Mouse (Mus musculus): ENCODE data around the gene Sptb. TPM values are rescaled to one million over a fixed set of nuclear protein-coding genes. Genes with fewer than 3 reads are reported as not detected.

Gene Sptb
- total and polyA plus RNA-seq, 2 experiments from 2014 or later, result 4.9 to 36.8 TPM

- WGBS, result 67% methylated on average over 7 of the region's 7 CpGs
- TF ChIP-seq EP300 (IDR thresholded peaks at IDR 0.05; ENCODE audit: low read depth) (no peak), CTCF (IDR thresholded peaks at IDR 0.05; ENCODE audit: low read depth) (no peak)
- Histone ChIP-seq H3K4me3 (ENCODE audit: low read depth, low read length) (no peak overlapping the region), H3K9ac (replicated peaks; ENCODE audit: low read depth, low read length) (no peak overlapping the region; the same call in 1 of the 2 replicates), H3K4me2 (ENCODE audit: low read depth, low read length) (no peak overlapping the region), H3K27me3 (ENCODE audit: control insufficient read depth, insufficient read depth, low read length) (no peaks in the 10 kb centered on the region), H3K36me3 (replicated peaks; ENCODE audit: control insufficient read depth, insufficient read depth, low read length) (no peaks in the 10 kb centered on the region), H3K4me1 (ENCODE audit: control insufficient read depth, insufficient read depth) (peaks cover 36% of the 10 kb centered on the region), H3K9me3 (replicated peaks; ENCODE audit: control insufficient read depth, low read length) (no peaks in the 10 kb centered on the region), H3K27ac (ENCODE audit: low read depth) (peak overlapping the region; percentile 40; the same call in 1 of the 2 replicates)
- ATAC-seq (ENCODE audit: insufficient read depth, low read depth) (no peak), DNase-seq (ENCODE audit: low spot score) (no peak)
These were observed 156.4 kb downstream of the Sptb start for GRCm38 (mm10) chr12:76553917-76554316.

GRCm38 (mm10) chr12:76552958-76553357 lies 157.4 kb downstream of the Sptb start:
- no peak for DNase-seq (ENCODE audit: low spot score)
- 80% methylated on average over 4 of the region's 4 CpGs for WGBS
- H3K27ac ChIP-seq (ENCODE audit: low read depth), result no peak overlapping the region

GRCm38 (mm10) chr12:76552321-76552720 lies 158.0 kb downstream of the Sptb start:
- Histone ChIP-seq H3K4me3 (ENCODE audit: low read depth, low read length) (no peak overlapping the region), H3K9me3 (replicated peaks; ENCODE audit: control insufficient read depth, low read length) (no peaks in the 10 kb centered on the region), H3K9ac (replicated peaks; ENCODE audit: low read depth, low read length) (no peak overlapping the region), H3K36me3 (replicated peaks; ENCODE audit: control insufficient read depth, insufficient read depth, low read length) (no peaks in the 10 kb centered on the region), H3K27me3 (ENCODE audit: control insufficient read depth, insufficient read depth, low read length) (no peaks in the 10 kb centered on the region), H3K27ac (ENCODE audit: low read depth) (peak overlapping the region; percentile 66), H3K4me2 (ENCODE audit: low read depth, low read length) (no peak overlapping the region), H3K4me1 (ENCODE audit: control insufficient read depth, insufficient read depth) (peaks cover 50% of the 10 kb centered on the region)
- peak; percentile 78 for ATAC-seq (ENCODE audit: insufficient read depth, low read depth)
- TF ChIP-seq EP300 (IDR thresholded peaks at IDR 0.05; ENCODE audit: low read depth) (0 out of 2 replicates have a peak, but pooled peaks have one; percentile 37), CTCF (IDR thresholded peaks at IDR 0.05; ENCODE audit: low read depth) (no peak)
- peak; percentile 84 for DNase-seq (ENCODE audit: low spot score)
- 8% methylated on average over 8 of the region's 8 CpGs for WGBS

More at GRCm38 (mm10) chr12:76552958-76553357, 157.4 kb downstream of the Sptb start:
- no peaks in the 10 kb centered on the region for H3K27me3 ChIP-seq (ENCODE audit: control insufficient read depth, insufficient read depth, low read length)
- TF ChIP-seq CTCF (IDR thresholded peaks at IDR 0.05; ENCODE audit: low read depth), result no peak
- no peak for TF ChIP-seq EP300 (IDR thresholded peaks at IDR 0.05; ENCODE audit: low read depth)
- H3K36me3 ChIP-seq (replicated peaks; ENCODE audit: control insufficient read depth, insufficient read depth, low read length), result no peaks in the 10 kb centered on the region
- no peak for ATAC-seq (ENCODE audit: insufficient read depth, low read depth)
- peaks cover 44% of the 10 kb centered on the region for H3K4me1 ChIP-seq (ENCODE audit: control insufficient read depth, insufficient read depth)
- H3K9ac ChIP-seq (replicated peaks; ENCODE audit: low read depth, low read length), result no peak overlapping the region
- no peaks in the 10 kb centered on the region for H3K9me3 ChIP-seq (replicated peaks; ENCODE audit: control insufficient read depth, low read length)
- H3K4me2 ChIP-seq (ENCODE audit: low read depth, low read length), result no peak overlapping the region
- no peak overlapping the region for H3K4me3 ChIP-seq (ENCODE audit: low read depth, low read length)

- Histone ChIP-seq H3K4me3 (ENCODE audit: low read depth, low read length) (no peak overlapping the region), H3K4me1 (ENCODE audit: control insufficient read depth, insufficient read depth) (peaks cover 60% of the 10 kb centered on the region), H3K9me3 (replicated peaks; ENCODE audit: control insufficient read depth, low read length) (no peaks in the 10 kb centered on the region), H3K9ac (replicated peaks; ENCODE audit: low read depth, low read length) (no peak overlapping the region), H3K27ac (ENCODE audit: low read depth) (no peak overlapping the region), H3K4me2 (ENCODE audit: low read depth, low read length) (no peak overlapping the region), H3K36me3 (replicated peaks; ENCODE audit: control insufficient read depth, insufficient read depth, low read length) (no peaks in the 10 kb centered on the region), H3K27me3 (ENCODE audit: control insufficient read depth, insufficient read depth, low read length) (no peaks in the 10 kb centered on the region)
- ATAC-seq (ENCODE audit: insufficient read depth, low read depth) (no peak), DNase-seq (ENCODE audit: low spot score) (no peak)
- 46% methylated on average over 3 of the region's 3 CpGs for WGBS
- no peak for TF ChIP-seq CTCF (IDR thresholded peaks at IDR 0.05; ENCODE audit: low read depth)
- TF ChIP-seq EP300 (IDR thresholded peaks at IDR 0.05; ENCODE audit: low read depth), result no peak
These were observed 161.1 kb downstream of the Sptb start for GRCm38 (mm10) chr12:76549203-76549602.

- no peak overlapping the region for H3K27ac ChIP-seq (ENCODE audit: low read depth)
- no peak for DNase-seq (ENCODE audit: low spot score)
- no peak overlapping the region for H3K4me3 ChIP-seq (ENCODE audit: low read depth, low read length)
- H3K4me1 ChIP-seq (ENCODE audit: control insufficient read depth, insufficient read depth), result peaks cover 51% of the 10 kb centered on the region
- no peak overlapping the region for H3K4me2 ChIP-seq (ENCODE audit: low read depth, low read length)
- ATAC-seq (ENCODE audit: insufficient read depth, low read depth), result no peak
- no peak for TF ChIP-seq EP300 (IDR thresholded peaks at IDR 0.05; ENCODE audit: low read depth)
- no peak for TF ChIP-seq CTCF (IDR thresholded peaks at IDR 0.05; ENCODE audit: low read depth)
- 37% methylated on average over 7 of the region's 7 CpGs for WGBS
- peak overlapping the region; percentile 10; the same call in 1 of the 2 replicates for H3K9ac ChIP-seq (replicated peaks; ENCODE audit: low read depth, low read length)
- H3K27me3 ChIP-seq (ENCODE audit: control insufficient read depth, insufficient read depth, low read length), result no peaks in the 10 kb centered on the region
- H3K36me3 ChIP-seq (replicated peaks; ENCODE audit: control insufficient read depth, insufficient read depth, low read length), result no peaks in the 10 kb centered on the region
- no peaks in the 10 kb centered on the region for H3K9me3 ChIP-seq (replicated peaks; ENCODE audit: control insufficient read depth, low read length)
These were observed 162.3 kb downstream of the Sptb start for GRCm38 (mm10) chr12:76548082-76548423.

Measured in heart, postnatal 0 days (tissue).